Mouse (Mus musculus) brain, embryonic 14.5 days (tissue): Measurements from ENCODE around the gene Gm10642. TPM values are rescaled to one million over a fixed set of nuclear protein-coding genes. Genes with fewer than 3 reads are reported as not detected.

Source experiments
- DNase-seq: peaks from one replicate; pipeline ENCODE4 v3.0.0-alpha.2; 2011; ENCODE audit warnings: low read depth
- CTCF ChIP-seq: fragments of 200-500 bp; IDR thresholded peaks from 2 replicates; pipeline ENCODE4 v1.5.1; 2012; ENCODE audit warnings: inconsistent platforms, mild to moderate bottlenecking, moderate library complexity, borderline replicate concordance; ENCODE audit not compliant: insufficient read depth, insufficient read length; ENCODE audit errors: extremely low read depth
- POLR2A ChIP-seq: fragments of 200-500 bp; IDR thresholded peaks from 2 replicates; pipeline ENCODE4 v1.6.1; 2012; ENCODE audit warnings: mild to moderate bottlenecking, inconsistent platforms, borderline replicate concordance; ENCODE audit not compliant: poor library complexity, insufficient read depth, insufficient read length, severe bottlenecking; ENCODE audit errors: extremely low read depth
- polyA plus RNA-seq: library from polyadenylated mRNA; depleted of rRNA; stranded (reverse); fragments of >200 nt; gene quantifications from 2 replicates; pipeline ENCODE4 v1.2.3, GENCODE M21; 2012

Gm10642 gene
- polyA plus RNA-seq, 1 experiment = 0.90 TPM

- peak; percentile 99 for DNase-seq
- TF ChIP-seq POLR2A (peak; percentile 90), CTCF (no peak)
These were observed 1.2 kb downstream of the Gm10642 start, which contains the start of gene Mindy2 for GRCm38 (mm10) chr9:70657013-70657967. Gene Mindy2 (minus strand): TSS chr9:70657174.

- TF ChIP-seq POLR2A = no peak
- no peak for TF ChIP-seq CTCF
- no peak for DNase-seq
These were observed 2.2 kb downstream of the Gm10642 start for GRCm38 (mm10) chr9:70658266-70658665.

- TF ChIP-seq POLR2A (no peak), CTCF (no peak)
- DNase-seq = no peak
These were observed 8.8 kb downstream of the Gm10642 start for GRCm38 (mm10) chr9:70664847-70665246.

- DNase-seq = no peak
- no peak for TF ChIP-seq POLR2A
- no peak for TF ChIP-seq CTCF
These were observed 9.5 kb downstream of the Gm10642 start for GRCm38 (mm10) chr9:70665372-70666145.

DNA sequence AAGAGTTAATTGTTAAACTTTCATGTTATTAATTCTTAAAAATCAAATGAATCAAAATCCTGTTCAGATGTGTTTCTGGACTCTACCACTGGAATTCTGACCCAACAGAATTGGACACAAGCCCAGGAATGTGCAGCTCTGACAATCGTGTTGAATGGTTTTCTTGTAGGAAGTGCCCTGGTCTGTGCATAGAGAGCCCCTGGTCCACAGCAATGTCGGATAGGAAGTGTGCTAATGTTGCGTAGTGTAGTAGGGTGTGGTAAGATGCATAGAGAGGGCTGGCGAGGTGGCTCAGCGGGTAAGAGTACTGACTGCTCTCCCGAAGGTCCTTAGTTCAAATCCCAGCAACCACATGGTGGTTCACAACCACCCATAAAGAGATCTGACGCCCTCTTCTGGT, 10.8 kb downstream of the Gm10642 start:
- DNase-seq = no peak
- TF ChIP-seq CTCF = no peak
- TF ChIP-seq POLR2A = no peak

- TF ChIP-seq POLR2A (no peak), CTCF (peak; percentile 28; the same call in 1 of the 2 replicates)
These were observed 12.0 kb downstream of the Gm10642 start for GRCm38 (mm10) chr9:70668048-70668447.

DNA sequence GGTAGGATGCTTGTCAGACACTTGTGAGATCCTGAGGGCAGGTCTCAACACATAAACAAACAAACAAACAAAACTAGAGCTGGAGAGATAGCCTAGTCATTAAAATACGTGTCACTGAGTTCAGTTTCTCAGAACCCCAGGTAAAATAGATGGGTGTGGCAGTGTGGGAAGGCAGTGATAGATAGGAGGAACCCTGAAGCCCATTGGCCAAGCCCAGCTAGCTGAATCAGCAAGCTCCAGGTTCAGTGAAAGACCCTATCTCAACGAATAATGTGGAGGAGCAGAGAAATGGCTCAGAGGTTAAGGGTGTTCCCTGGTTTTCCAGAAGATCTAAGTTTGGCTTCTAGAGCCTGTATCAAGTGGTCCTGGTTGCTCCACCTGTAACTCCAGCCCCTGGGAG, 13.1 kb downstream of the Gm10642 start:
- no peak for DNase-seq
- TF ChIP-seq CTCF = no peak
- no peak for TF ChIP-seq POLR2A

More at GRCm38 (mm10) chr9:70668048-70668447, 12.0 kb downstream of the Gm10642 start:
- DNase-seq = no peak

- TF ChIP-seq POLR2A (no peak), CTCF (no peak)
- no peak for DNase-seq
These were observed 14.3 kb downstream of the Gm10642 start for GRCm38 (mm10) chr9:70670381-70670780.

DNA sequence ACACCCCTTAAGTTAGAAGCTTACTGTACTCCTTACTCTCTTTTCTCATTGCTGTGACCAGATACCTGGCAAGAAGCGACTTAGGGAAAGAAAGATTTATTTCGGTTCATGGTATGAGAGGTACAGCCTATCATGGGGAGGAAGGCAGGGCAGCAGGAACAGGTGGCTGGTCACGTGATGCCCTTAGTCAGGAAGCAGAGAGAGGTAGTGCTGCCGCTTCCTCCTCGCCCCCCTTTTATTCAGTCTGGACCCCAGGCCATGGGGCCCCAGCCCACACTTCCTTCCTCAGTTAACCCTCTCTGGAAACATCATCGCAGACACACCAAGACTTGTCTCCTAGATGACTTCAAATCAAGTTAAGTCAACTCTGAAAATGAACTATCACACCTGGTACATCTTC, 15.2 kb downstream of the Gm10642 start:
- no peak for DNase-seq
- no peak for TF ChIP-seq POLR2A
- TF ChIP-seq CTCF = no peak

GRCm38 (mm10) chr9:70671772-70672579, 15.9 kb downstream of the Gm10642 start:
- DNase-seq = peak; percentile 22
- TF ChIP-seq POLR2A (no peak), CTCF (peak; percentile 16; the same call in 1 of the 2 replicates)
